Mouse (Mus musculus): ENCODE data around the gene Tmem163. TPM values are rescaled to one million over a fixed set of nuclear protein-coding genes. Genes with fewer than 3 reads are reported as not detected.

The Tmem163 gene
- polyA plus RNA-seq, 1 experiment from 2014 or later = 0.69 TPM

GRCm38 (mm10) chr1:127702187-127702586, 22.8 kb upstream of the Tmem163 start:
- no peaks in the 10 kb centered on the region for H3K4me1 ChIP-seq (replicated peaks; ENCODE audit: control insufficient read depth, insufficient read depth)
- H3K9me3 ChIP-seq (ENCODE audit: control insufficient read depth, low read length) = no peaks in the 10 kb centered on the region
- TF ChIP-seq EP300 (optimal IDR thresholded peaks at IDR 0.05) = no peak
- peak; percentile 54 for TF ChIP-seq CTCF (IDR thresholded peaks at IDR 0.05; ENCODE audit: low read depth)
- H3K27ac ChIP-seq (replicated peaks) = no peak overlapping the region
- no peak overlapping the region for H3K4me2 ChIP-seq (replicated peaks; ENCODE audit: low read depth)
- no peaks in the 10 kb centered on the region for H3K27me3 ChIP-seq (ENCODE audit: control insufficient read depth, insufficient read depth, low read length)
- no peak for DNase-seq (ENCODE audit: low spot score)
- no peak for ATAC-seq (ENCODE audit: low FRiP score, low TSS enrichment)
- 56% methylated on average over 1 of the region's 1 CpGs for WGBS
- H3K4me3 ChIP-seq (ENCODE audit: low read depth, low read length) = no peak overlapping the region
- no peak overlapping the region for H3K9ac ChIP-seq (ENCODE audit: low read length)
- no peaks in the 10 kb centered on the region for H3K36me3 ChIP-seq (ENCODE audit: control insufficient read depth, insufficient read depth, low read length)

- Histone ChIP-seq H3K27ac (replicated peaks) (no peak overlapping the region), H3K36me3 (ENCODE audit: control insufficient read depth, insufficient read depth, low read length) (no peaks in the 10 kb centered on the region), H3K4me3 (ENCODE audit: low read depth, low read length) (no peak overlapping the region), H3K9ac (ENCODE audit: low read length) (no peak overlapping the region), H3K4me1 (replicated peaks; ENCODE audit: control insufficient read depth, insufficient read depth) (no peaks in the 10 kb centered on the region), H3K9me3 (ENCODE audit: control insufficient read depth, low read length) (no peaks in the 10 kb centered on the region), H3K4me2 (replicated peaks; ENCODE audit: low read depth) (no peak overlapping the region), H3K27me3 (ENCODE audit: control insufficient read depth, insufficient read depth, low read length) (no peaks in the 10 kb centered on the region)
- WGBS = 15% methylated on average over 2 of the region's 2 CpGs
- DNase-seq (ENCODE audit: low spot score) (no peak), ATAC-seq (ENCODE audit: low FRiP score, low TSS enrichment) (no peak)
- peak; percentile 56 for TF ChIP-seq CTCF (IDR thresholded peaks at IDR 0.05; ENCODE audit: low read depth)
- no peak for TF ChIP-seq EP300 (optimal IDR thresholded peaks at IDR 0.05)
Measured at GRCm38 (mm10) chr1:127696533-127696932, 17.2 kb upstream of the Tmem163 start.

- H3K4me2 ChIP-seq (replicated peaks; ENCODE audit: low read depth) = peak overlapping the region; percentile 93
- ATAC-seq (ENCODE audit: low FRiP score, low TSS enrichment) (peak; percentile 80), DNase-seq (ENCODE audit: low spot score) (peak; percentile 64)
- peaks cover 20% of the 10 kb centered on the region for H3K27me3 ChIP-seq (ENCODE audit: control insufficient read depth, insufficient read depth, low read length)
- H3K9ac ChIP-seq (ENCODE audit: low read length) = peak overlapping the region; percentile 31; the same call in 1 of the 2 replicates
- H3K36me3 ChIP-seq (ENCODE audit: control insufficient read depth, insufficient read depth, low read length) = no peaks in the 10 kb centered on the region
- peak overlapping the region; percentile 51 for H3K4me3 ChIP-seq (ENCODE audit: low read depth, low read length)
- no peak overlapping the region for H3K27ac ChIP-seq (replicated peaks)
- 7% methylated on average over 54 of the region's 64 CpGs for WGBS
- no peak for TF ChIP-seq EP300 (optimal IDR thresholded peaks at IDR 0.05)
- TF ChIP-seq CTCF (IDR thresholded peaks at IDR 0.05; ENCODE audit: low read depth) = no peak
- no peaks in the 10 kb centered on the region for H3K9me3 ChIP-seq (ENCODE audit: control insufficient read depth, low read length)
- peaks cover 2% of the 10 kb centered on the region; the same call in 1 of the 2 replicates for H3K4me1 ChIP-seq (replicated peaks; ENCODE audit: control insufficient read depth, insufficient read depth)
Measured at GRCm38 (mm10) chr1:127677661-127678580, 1.4 kb downstream of the Tmem163 start.

GRCm38 (mm10) chr1:127677131-127677631, 2.2 kb downstream of the Tmem163 start:
- peak overlapping the region; percentile 31; the same call in 1 of the 2 replicates for H3K9ac ChIP-seq (ENCODE audit: low read length)
- 1% methylated on average over 31 of the region's 44 CpGs for WGBS
- H3K4me3 ChIP-seq (ENCODE audit: low read depth, low read length) = peak overlapping the region; percentile 51
- DNase-seq (ENCODE audit: low spot score) = peak; percentile 29
- no peak for ATAC-seq (ENCODE audit: low FRiP score, low TSS enrichment)
- H3K4me2 ChIP-seq (replicated peaks; ENCODE audit: low read depth) = peak overlapping the region; percentile 93
- H3K27ac ChIP-seq (replicated peaks) = no peak overlapping the region
- peaks cover 2% of the 10 kb centered on the region; the same call in 1 of the 2 replicates for H3K4me1 ChIP-seq (replicated peaks; ENCODE audit: control insufficient read depth, insufficient read depth)
- no peaks in the 10 kb centered on the region for H3K9me3 ChIP-seq (ENCODE audit: control insufficient read depth, low read length)
- H3K36me3 ChIP-seq (ENCODE audit: control insufficient read depth, insufficient read depth, low read length) = no peaks in the 10 kb centered on the region
- no peak for TF ChIP-seq EP300 (optimal IDR thresholded peaks at IDR 0.05)
- TF ChIP-seq CTCF (IDR thresholded peaks at IDR 0.05; ENCODE audit: low read depth) = no peak
- H3K27me3 ChIP-seq (ENCODE audit: control insufficient read depth, insufficient read depth, low read length) = peaks cover 20% of the 10 kb centered on the region

GRCm38 (mm10) chr1:127676516-127677099, 2.7 kb downstream of the Tmem163 start:
- Histone ChIP-seq H3K4me2 (replicated peaks; ENCODE audit: low read depth) (peak overlapping the region; percentile 93), H3K4me1 (replicated peaks; ENCODE audit: control insufficient read depth, insufficient read depth) (peaks cover 2% of the 10 kb centered on the region; the same call in 1 of the 2 replicates), H3K4me3 (ENCODE audit: low read depth, low read length) (peak overlapping the region; percentile 51), H3K36me3 (ENCODE audit: control insufficient read depth, insufficient read depth, low read length) (no peaks in the 10 kb centered on the region), H3K27ac (replicated peaks) (no peak overlapping the region), H3K27me3 (ENCODE audit: control insufficient read depth, insufficient read depth, low read length) (peaks cover 20% of the 10 kb centered on the region), H3K9me3 (ENCODE audit: control insufficient read depth, low read length) (no peaks in the 10 kb centered on the region), H3K9ac (ENCODE audit: low read length) (no peak overlapping the region)
- 9% methylated on average over 25 of the region's 25 CpGs for WGBS
- TF ChIP-seq EP300 (optimal IDR thresholded peaks at IDR 0.05) (no peak), CTCF (IDR thresholded peaks at IDR 0.05; ENCODE audit: low read depth) (no peak)
- DNase-seq (ENCODE audit: low spot score) (no peak), ATAC-seq (ENCODE audit: low FRiP score, low TSS enrichment) (no peak)

Data from stomach, postnatal 0 days (tissue).